Mouse (Mus musculus): ENCODE measurements around the gene Necab2.

DNA sequence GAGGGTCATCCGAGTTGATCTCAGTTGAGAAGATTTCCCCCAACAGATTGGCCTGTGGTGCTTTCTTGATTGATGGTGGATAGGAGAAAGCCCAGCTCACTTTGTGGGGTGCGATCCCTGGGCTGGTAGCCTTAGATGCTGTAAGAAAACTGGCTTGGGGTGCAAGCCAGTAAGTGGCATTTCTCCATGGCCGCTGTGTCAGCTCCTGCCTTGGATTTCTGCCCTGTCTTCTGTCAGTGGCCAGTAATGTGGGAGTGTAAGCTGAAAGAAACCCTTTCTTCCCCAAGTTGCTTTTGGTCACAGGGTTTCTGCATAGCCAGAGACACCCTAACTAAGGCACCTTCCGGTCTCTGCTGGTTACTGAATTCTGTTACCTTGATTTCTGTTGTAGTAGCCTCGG is 9.5 kb downstream of the Necab2 start:
- TF ChIP-seq POLR2A (IDR thresholded peaks at IDR 0.05; ENCODE audit: low read depth, low read length) (no peak), CTCF (IDR thresholded peaks at IDR 0.05; ENCODE audit: extremely low read depth, insufficient read length, insufficient replicate concordance, low read depth, low read length) (no peak)

All from small intestine, adult 2 months (tissue).